Mouse (Mus musculus) MEL (cell line): ENCODE measurements at regions not wholly inside any gene's neighbourhood (a gene's known extent, or its start where the extent isn't known, plus 50 kb on each side); places are given as distances from the start of the nearest gene placed in this dataset.

ENCODE experiments used
- CTCF ChIP-seq, 3 experiments: IDR thresholded peaks in 2 of 3; conservative IDR thresholded peaks in 1 of 3; 2 replicates each; pipeline ENCODE4 v1.5.1; 2011 to 2012; ENCODE audit warnings: low read length in 3 of 3, low read depth in 2 of 3, mild to moderate bottlenecking in 2 of 3, improper control_type of control experiment in 1 of 3, inconsistent platforms in 1 of 3, mixed read lengths in 1 of 3, moderate library complexity in 1 of 3; ENCODE audit not compliant: control insufficient read depth in 1 of 3, insufficient read depth in 1 of 3, poor library complexity in 1 of 3, severe bottlenecking in 1 of 3
- ELF1 ChIP-seq: IDR thresholded peaks from 2 replicates; pipeline ENCODE4 v1.6.1; 2014; ENCODE audit warnings: low read depth, mild to moderate bottlenecking, inconsistent platforms, low read length, improper control_type of control experiment, moderate library complexity
- ETS1 ChIP-seq: IDR thresholded peaks from 2 replicates; pipeline ENCODE4 v1.6.1; 2012; ENCODE audit warnings: low read depth, mild to moderate bottlenecking, inconsistent platforms, low read length, improper control_type of control experiment, moderate library complexity
- GATA1 ChIP-seq: IDR thresholded peaks from 2 replicates; pipeline ENCODE4 v1.6.1; 2011; ENCODE audit warnings: low read depth, low read length, improper control_type of control experiment
- MXI1 ChIP-seq: IDR thresholded peaks from 2 replicates; pipeline ENCODE4 v1.6.1; 2011; ENCODE audit warnings: mild to moderate bottlenecking, low read depth, low read length, improper control_type of control experiment
- POLR2A ChIP-seq, 2 experiments: IDR thresholded peaks; 2 replicates each; pipeline ENCODE4 v1.6.1; 2011 to 2012; ENCODE audit warnings: low read length in 2 of 2, mild to moderate bottlenecking in 2 of 2, control low read depth in 1 of 2, improper control_type of control experiment in 1 of 2, low read depth in 1 of 2, moderate library complexity in 1 of 2; ENCODE audit not compliant: control insufficient read depth in 1 of 2, insufficient read depth in 1 of 2, poor library complexity in 1 of 2
- TBP ChIP-seq: IDR thresholded peaks from 2 replicates; pipeline ENCODE4 v1.8.0; 2011; ENCODE audit warnings: low read depth, low read length, improper control_type of control experiment

- TF ChIP-seq POLR2A (IDR thresholded peaks at IDR 0.05; ENCODE audit: control insufficient read depth in 1 of 2, insufficient read depth in 1 of 2, low read depth in 1 of 2, low read length in 2 of 2, poor library complexity in 1 of 2) (no peak), ELF1 (no peak), CTCF (IDR thresholded peaks at IDR 0.05 in 2 of 3, conservative IDR thresholded peaks at IDR 0.05 in 1 of 3; ENCODE audit: control insufficient read depth in 1 of 3, insufficient read depth in 1 of 3, low read depth in 2 of 3, low read length in 3 of 3, poor library complexity in 1 of 3, severe bottlenecking in 1 of 3) (no peak), ETS1 (no peak), MXI1 (no peak), GATA1 (no peak), TBP (no peak)
These were observed 514.2 kb downstream of the Lmo7 start for GRCm38 (mm10) chr14:102243806-102244536.
